Mouse (Mus musculus) heart, postnatal 0 days (tissue): Measurements from ENCODE around the gene 4930544D05Rik.

ENCODE experiments used
- CTCF ChIP-seq: IDR thresholded peaks from 2 replicates; pipeline ENCODE4 v1.5.1; 2016; ENCODE audit warnings: antibody characterized with exemption, control low read depth, low read depth
- EP300 ChIP-seq: IDR thresholded peaks from 2 replicates; pipeline ENCODE4 v1.6.1; 2016; ENCODE audit warnings: antibody characterized with exemption, low read depth

DNA sequence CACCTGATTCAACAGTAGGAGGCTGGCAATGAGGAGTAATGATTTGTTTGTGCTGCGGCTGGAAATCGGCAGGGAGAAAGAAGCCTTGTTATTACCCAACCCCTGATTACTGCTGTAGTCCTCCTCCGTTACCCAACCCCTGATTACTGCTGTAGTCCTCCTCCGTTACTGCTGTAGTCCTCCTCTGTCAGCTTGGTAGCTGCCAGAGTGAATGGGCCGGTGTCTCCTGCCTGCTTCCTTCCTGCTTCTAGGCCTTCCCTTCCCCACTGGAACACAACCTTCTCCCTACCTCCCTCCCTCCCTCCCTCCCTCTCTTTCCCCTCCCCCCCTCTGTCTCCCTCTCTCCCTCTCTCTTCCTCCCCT lies 35.3 kb upstream of the 4930544D05Rik start:
- TF ChIP-seq CTCF (no peak), EP300 (no peak)
